Mouse (Mus musculus): ENCODE results near the gene Ddn. TPM values are rescaled to one million over a fixed set of nuclear protein-coding genes. Genes with fewer than 3 reads are reported as not detected.
"Not testable (repeated sequence)": the region's sequence is repeated elsewhere in the genome, so short reads cannot be mapped to it uniquely, and the experiment has no call there.

Gene Ddn
- polyA plus RNA-seq, 1 experiment from 2014 or later = 0.04 TPM

DNA sequence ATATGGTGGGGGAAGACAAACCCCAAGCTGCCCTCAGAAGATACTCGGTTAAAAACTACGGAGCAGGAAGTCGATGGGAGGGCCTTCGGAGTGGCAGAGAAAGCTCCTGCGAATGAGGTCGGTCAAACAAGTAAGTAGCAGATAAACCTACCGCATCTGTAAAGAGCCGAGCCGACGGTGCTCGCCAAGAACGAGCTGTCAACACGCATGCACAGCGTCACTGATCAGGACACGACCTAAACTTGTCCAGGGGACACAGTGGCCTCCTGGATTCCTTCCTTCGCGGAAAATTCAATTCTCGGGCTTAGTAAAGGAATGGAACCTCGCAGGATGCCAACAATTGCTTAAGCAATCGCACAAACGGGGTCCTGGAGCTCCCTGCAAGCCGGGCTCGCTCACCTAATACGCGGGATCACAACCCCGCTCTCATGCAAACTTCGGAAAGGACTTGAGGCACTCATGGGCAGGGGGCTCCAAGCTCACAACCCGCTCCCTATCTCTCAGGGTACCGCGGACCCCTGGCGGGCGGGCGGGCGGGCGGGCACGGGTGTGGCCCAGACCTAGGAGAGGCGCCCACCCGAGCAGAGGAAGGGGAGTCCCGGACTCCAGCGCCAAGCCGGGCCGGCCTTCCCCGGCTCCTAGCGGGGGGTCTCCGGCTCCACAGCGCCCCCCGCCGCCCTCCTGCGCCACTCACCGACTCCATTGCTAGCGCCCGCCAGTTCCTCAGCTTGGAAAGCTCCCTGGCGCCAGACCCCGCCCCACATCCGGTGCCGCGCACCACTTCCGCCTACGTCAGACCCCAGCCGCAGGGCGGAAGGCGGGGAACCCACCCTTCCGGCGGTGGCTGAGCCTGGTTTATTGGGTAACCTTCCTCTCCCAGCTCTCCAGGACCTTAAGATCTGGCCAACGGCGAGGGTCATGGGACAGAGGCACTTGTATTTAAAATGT is 21.7 kb upstream of the Ddn start, which contains the start of gene Prkag1:
Gene Prkag1 (minus strand): TSS at position 786 of the 948 bp plus-strand sequence.
- WGBS = under 1% methylated on average over 65 of the region's 66 CpGs
- Histone ChIP-seq H3K4me2 (peak within 1 kb of the TSS; percentile 71), H3K9me3 (replicated peaks) (no peaks in the 10 kb centered on the region), H3K27me3 (replicated peaks) (no peaks in the 10 kb centered on the region), H3K36me3 (peaks cover 37% of the 10 kb centered on the region), H3K9ac (peak within 1 kb of the TSS; percentile 92), H3K27ac (ENCODE audit: poor library complexity, severe bottlenecking) (peak within 1 kb of the TSS; percentile 97), H3K4me3 (peak within 1 kb of the TSS; percentile 81), H3K4me1 (replicated peaks) (peaks cover 49% of the 10 kb centered on the region)
- ATAC-seq (ENCODE audit: insufficient number of reproducible peaks, low FRiP score) = peak; percentile 93

DNA sequence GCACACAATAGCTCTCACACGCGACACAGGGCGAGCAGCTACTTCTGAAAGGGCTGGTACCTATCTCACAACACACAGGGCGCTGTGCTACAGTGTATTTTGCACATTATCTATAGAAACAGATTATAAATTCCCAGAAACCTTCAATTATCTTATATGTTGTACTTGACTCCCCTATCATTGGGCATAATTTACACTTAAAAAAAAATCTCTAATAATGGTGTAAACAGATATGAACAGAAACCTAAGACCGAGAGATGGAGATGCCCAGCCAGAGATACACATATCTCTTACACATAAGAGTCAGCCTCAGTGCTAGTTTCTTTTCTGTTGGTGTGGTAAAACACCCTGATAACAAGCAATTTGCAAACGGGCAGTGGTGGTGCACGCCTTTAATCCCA is 18.3 kb upstream of the Ddn start:
- peaks cover 31% of the 10 kb centered on the region for H3K4me1 ChIP-seq (replicated peaks)
- peak overlapping the region; percentile 26; the same call in 1 of the 2 replicates for H3K27ac ChIP-seq (ENCODE audit: poor library complexity, severe bottlenecking)
- H3K9ac ChIP-seq = no peak overlapping the region
- H3K4me3 ChIP-seq = no peak overlapping the region
- H3K4me2 ChIP-seq = no peak overlapping the region
- peaks cover 36% of the 10 kb centered on the region for H3K36me3 ChIP-seq
- no peaks in the 10 kb centered on the region for H3K9me3 ChIP-seq (replicated peaks)
- 61% methylated on average over 7 of the region's 7 CpGs for WGBS
- H3K27me3 ChIP-seq (replicated peaks) = no peaks in the 10 kb centered on the region
- ATAC-seq (ENCODE audit: insufficient number of reproducible peaks, low FRiP score) = no peak

DNA sequence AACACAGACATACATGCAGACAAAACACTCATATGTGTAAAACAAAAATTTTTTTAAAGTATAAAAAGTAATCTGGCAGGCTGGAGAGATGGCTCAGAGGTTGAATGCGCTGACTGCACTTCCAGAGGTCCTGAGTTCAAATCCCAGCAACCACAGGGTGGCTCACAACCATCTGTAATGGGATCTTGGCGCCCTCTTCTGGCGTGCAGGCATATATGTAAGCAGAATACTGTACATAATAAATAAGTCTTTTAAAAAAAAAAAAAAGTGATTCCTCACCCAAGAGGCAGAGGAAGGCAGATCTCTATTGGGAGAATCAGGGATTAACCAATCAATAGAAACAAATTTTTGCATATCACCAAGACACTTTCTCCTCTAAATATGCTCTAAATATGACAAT is 14.1 kb upstream of the Ddn start:
- peaks cover 62% of the 10 kb centered on the region for H3K36me3 ChIP-seq

DNA sequence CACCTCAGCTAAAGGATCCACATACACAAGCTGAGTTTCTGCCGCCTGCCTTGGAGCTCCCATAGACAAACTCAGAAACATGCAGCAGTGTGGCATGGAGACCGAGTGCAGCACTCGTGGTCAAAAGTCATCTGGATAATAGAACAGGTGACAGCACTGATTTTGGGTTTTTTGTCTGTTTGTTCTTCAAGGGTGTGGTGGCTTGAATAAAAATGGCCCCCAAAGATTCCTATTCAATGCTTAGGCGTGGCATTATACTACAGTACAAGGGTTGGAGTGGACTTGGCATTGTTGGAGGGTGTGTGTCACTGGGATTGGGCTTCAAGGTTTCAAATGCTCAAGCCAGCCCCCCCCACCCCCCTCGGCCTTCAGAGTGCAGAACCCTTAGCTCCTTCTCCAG is 12.9 kb upstream of the Ddn start:
- H3K36me3 ChIP-seq = peaks cover 63% of the 10 kb centered on the region
- H3K4me3 ChIP-seq = no peak overlapping the region
- H3K9ac ChIP-seq = no peak overlapping the region
- no peaks in the 10 kb centered on the region for H3K9me3 ChIP-seq (replicated peaks)
- H3K4me2 ChIP-seq = no peak overlapping the region
- H3K4me1 ChIP-seq (replicated peaks) = peaks cover 13% of the 10 kb centered on the region
- 89% methylated on average over 5 of the region's 5 CpGs for WGBS
- H3K27me3 ChIP-seq (replicated peaks) = no peaks in the 10 kb centered on the region
- no peak for ATAC-seq (ENCODE audit: insufficient number of reproducible peaks, low FRiP score)
- H3K27ac ChIP-seq (ENCODE audit: poor library complexity, severe bottlenecking) = no peak overlapping the region

More for the DNA sequence above, 14.1 kb upstream of the Ddn start:
- H3K9ac ChIP-seq = no peak overlapping the region
- H3K4me2 ChIP-seq = no peak overlapping the region
- 68% methylated on average over 3 of the region's 3 CpGs for WGBS
- H3K27ac ChIP-seq (ENCODE audit: poor library complexity, severe bottlenecking) = no peak overlapping the region
- H3K27me3 ChIP-seq (replicated peaks) = no peaks in the 10 kb centered on the region
- no peak overlapping the region for H3K4me3 ChIP-seq
- peaks cover 25% of the 10 kb centered on the region for H3K4me1 ChIP-seq (replicated peaks)
- no peak for ATAC-seq (ENCODE audit: insufficient number of reproducible peaks, low FRiP score)
- no peaks in the 10 kb centered on the region for H3K9me3 ChIP-seq (replicated peaks)

DNA sequence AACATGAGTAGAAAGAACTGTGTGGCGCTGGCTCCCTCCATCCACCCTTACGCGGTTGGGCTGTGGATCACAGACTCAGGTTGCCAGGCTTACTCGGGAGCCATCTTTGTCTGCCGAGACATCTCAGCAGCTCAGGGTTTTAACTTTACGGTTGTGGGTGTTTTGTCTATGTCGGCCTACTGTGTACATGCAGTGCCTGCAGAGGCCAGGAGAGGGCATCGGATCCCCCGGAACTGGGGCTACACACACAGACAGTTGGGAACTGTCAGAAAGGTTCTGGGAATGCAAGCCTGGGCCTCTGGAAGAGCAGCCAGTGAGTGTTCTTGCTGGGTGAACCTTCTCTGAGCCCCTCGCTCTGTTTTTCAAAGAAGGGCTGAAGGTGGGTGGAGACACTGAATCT is 12.1 kb upstream of the Ddn start:
- Histone ChIP-seq H3K4me3 (no peak overlapping the region), H3K4me1 (replicated peaks) (peaks cover 9% of the 10 kb centered on the region), H3K27ac (ENCODE audit: poor library complexity, severe bottlenecking) (no peak overlapping the region), H3K9me3 (replicated peaks) (no peaks in the 10 kb centered on the region), H3K27me3 (replicated peaks) (no peaks in the 10 kb centered on the region), H3K4me2 (no peak overlapping the region), H3K9ac (no peak overlapping the region), H3K36me3 (peaks cover 71% of the 10 kb centered on the region)
- ATAC-seq (ENCODE audit: insufficient number of reproducible peaks, low FRiP score) = no peak
- 42% methylated on average over 10 of the region's 10 CpGs for WGBS

DNA sequence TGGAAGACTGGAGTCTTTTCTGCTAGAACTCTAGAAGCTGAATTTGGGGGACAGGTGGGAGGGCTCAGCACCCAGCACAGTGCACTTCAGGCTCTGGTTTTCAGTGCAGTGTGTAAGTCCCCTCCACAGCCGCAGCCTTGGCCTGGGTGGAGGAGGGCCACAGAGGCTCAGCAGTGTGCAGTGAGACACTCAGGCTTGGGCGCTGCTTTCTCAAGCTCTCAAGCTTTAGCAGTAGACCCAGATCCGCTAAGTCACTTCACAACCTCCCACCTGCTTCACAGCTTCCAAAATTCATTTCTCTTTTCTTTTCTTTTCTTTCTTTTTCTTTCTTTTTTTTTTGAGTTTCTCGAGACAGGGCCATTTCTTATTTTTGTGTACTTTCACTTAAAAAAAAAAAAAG is 11.6 kb upstream of the Ddn start:
- Histone ChIP-seq H3K4me1 (replicated peaks) (peaks cover 9% of the 10 kb centered on the region), H3K4me2 (no peak overlapping the region), H3K27ac (ENCODE audit: poor library complexity, severe bottlenecking) (peak overlapping the region; percentile 49), H3K9ac (peak overlapping the region; percentile 46), H3K36me3 (peaks cover 73% of the 10 kb centered on the region), H3K27me3 (replicated peaks) (no peaks in the 10 kb centered on the region), H3K9me3 (replicated peaks) (no peaks in the 10 kb centered on the region), H3K4me3 (no peak overlapping the region)
- no peak for ATAC-seq (ENCODE audit: insufficient number of reproducible peaks, low FRiP score)
- WGBS = 75% methylated on average over 4 of the region's 4 CpGs

DNA sequence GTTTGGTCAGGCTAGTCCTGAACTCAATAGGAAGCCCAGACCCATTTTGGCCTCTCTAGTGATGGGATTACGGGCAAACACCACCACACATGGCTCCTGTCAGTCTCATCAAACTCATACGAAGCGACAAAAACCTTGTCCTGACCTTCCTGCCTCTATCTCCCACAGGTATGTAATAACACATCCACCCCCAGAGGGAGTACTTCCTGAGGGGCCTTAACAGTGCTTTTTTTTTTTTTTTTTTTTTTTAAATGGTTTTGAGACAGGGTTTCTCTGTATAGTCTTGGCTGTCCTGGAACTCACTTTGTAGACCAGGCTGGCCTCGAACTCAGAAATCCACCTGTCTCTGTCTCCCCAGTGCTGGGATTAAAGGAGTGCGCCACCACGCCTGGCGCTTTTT is 8.9 kb upstream of the Ddn start:
- ATAC-seq (ENCODE audit: insufficient number of reproducible peaks, low FRiP score) = no peak
- Histone ChIP-seq H3K9me3 (replicated peaks) (no peaks in the 10 kb centered on the region), H3K9ac (no peak overlapping the region), H3K27me3 (replicated peaks) (no peaks in the 10 kb centered on the region), H3K4me1 (replicated peaks) (peaks cover 9% of the 10 kb centered on the region), H3K27ac (ENCODE audit: poor library complexity, severe bottlenecking) (no peak overlapping the region), H3K36me3 (peaks cover 74% of the 10 kb centered on the region), H3K4me3 (no peak overlapping the region), H3K4me2 (no peak overlapping the region)
- 87% methylated on average over 7 of the region's 7 CpGs for WGBS

DNA sequence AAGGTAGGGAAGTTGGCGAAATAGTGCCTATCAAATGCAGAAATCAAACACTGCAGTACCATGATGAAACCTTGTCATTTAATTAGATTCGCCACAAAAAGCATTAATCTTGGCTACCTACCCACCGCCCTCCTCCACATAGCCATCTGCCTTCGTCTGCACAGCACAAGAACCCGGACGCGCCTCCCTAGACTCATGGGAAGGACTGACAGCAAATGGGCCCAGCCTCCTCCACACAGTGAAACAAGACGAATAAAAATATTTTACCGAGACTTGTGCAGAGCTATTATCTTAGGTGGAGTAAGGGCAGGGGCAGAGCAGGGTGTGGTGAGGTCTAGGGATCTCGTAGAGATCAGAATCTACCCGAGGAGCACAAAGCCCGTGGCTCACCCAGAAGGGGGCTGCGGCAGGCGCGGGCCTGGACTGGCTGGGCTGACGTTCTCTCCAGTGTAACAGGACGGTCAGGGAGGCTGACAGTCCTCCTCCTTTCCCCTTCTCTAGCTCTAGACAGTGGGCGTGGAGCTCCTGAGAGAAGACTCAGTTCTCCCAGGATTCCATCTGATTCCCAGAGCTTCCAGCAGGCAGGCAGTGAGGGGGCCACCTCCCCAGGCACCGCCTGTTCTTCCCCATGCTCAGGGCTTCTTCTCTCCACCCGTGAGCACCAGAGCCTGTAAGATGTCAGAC is 3.6 kb upstream of the Ddn start:
- peaks cover 29% of the 10 kb centered on the region for H3K27me3 ChIP-seq (replicated peaks)
- H3K36me3 ChIP-seq = peaks cover 62% of the 10 kb centered on the region
- no peak overlapping the region for H3K27ac ChIP-seq (ENCODE audit: poor library complexity, severe bottlenecking)
- H3K4me1 ChIP-seq (replicated peaks) = peaks cover 18% of the 10 kb centered on the region
- no peak overlapping the region for H3K4me2 ChIP-seq
- WGBS = 88% methylated on average over 20 of the region's 20 CpGs
- H3K4me3 ChIP-seq = no peak overlapping the region
- 0 out of 2 replicates have a peak, but pooled peaks have one; percentile 5 for ATAC-seq (ENCODE audit: insufficient number of reproducible peaks, low FRiP score)
- no peak overlapping the region for H3K9ac ChIP-seq
- H3K9me3 ChIP-seq (replicated peaks) = no peaks in the 10 kb centered on the region

DNA sequence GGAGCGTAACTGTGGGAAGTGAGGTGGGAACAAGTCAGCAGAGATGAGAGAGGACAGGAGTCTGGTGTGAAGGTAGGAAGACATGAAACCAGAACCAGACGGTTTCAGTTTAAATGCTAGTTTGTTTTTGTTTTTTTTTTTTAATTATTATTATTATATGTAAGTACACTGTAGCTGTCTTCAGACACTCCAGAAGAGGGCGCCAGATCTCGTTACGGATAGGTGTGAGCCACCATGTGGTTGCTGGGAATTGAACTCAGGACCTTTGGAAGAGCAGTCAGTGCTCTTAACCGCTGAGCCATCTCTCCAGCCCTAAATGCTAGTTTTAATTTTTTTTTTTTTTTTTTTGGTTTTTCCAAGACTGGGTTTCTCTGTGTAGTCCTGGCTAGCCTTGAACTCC is 922 bp upstream of the Ddn start:
- H3K4me3 ChIP-seq; H3K9me3 ChIP-seq (replicated peaks); ATAC-seq (ENCODE audit: insufficient number of reproducible peaks, low FRiP score); H3K27ac ChIP-seq (ENCODE audit: poor library complexity, severe bottlenecking); H3K4me2 ChIP-seq; H3K9ac ChIP-seq: not testable (repeated sequence)
- WGBS = 70% methylated on average over 6 of the region's 6 CpGs
- Histone ChIP-seq H3K36me3 (peaks cover 43% of the 10 kb centered on the region), H3K4me1 (replicated peaks) (peaks cover 45% of the 10 kb centered on the region), H3K27me3 (replicated peaks) (peaks cover 56% of the 10 kb centered on the region)

DNA sequence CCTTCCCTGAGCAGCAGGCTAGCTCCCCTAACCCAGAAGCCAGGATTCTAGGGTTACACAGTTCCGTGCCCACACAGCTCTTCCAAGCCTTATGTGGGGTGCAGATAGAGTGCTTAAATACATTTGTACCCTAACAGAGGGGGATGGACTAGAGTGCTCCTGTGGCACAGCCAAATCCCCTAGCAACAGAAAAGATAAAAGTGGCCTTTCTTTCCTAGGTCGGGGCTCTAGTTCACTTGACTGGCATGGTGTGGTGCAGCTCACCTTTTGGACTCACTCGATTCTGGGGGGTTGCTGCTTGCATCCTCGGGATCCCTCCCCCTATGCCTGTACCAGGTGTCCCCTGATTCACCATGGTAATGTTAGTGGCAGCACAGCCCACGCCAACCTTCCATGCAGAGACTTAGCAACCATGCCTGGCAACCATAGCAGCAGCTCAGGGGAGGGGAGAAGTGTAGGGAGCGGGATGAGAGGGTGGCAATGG is 597 bp downstream of the Ddn start:
- Histone ChIP-seq H3K9me3 (replicated peaks) (no peaks in the 10 kb centered on the region), H3K9ac (no peak overlapping the region), H3K27me3 (replicated peaks) (peaks cover 71% of the 10 kb centered on the region), H3K4me3 (peak overlapping the region; percentile 56), H3K36me3 (peaks cover 29% of the 10 kb centered on the region), H3K27ac (ENCODE audit: poor library complexity, severe bottlenecking) (no peak overlapping the region), H3K4me1 (replicated peaks) (peaks cover 53% of the 10 kb centered on the region), H3K4me2 (peak overlapping the region; percentile 97)
- WGBS = 13% methylated on average over 6 of the region's 6 CpGs
- ATAC-seq (ENCODE audit: insufficient number of reproducible peaks, low FRiP score) = no peak
